ENCODE assay signal across 8 mouse cellular contexts in genomic region chr2:153713227-153713626, GRCm38 (mm10). TPM values are rescaled to one million over a fixed set of nuclear protein-coding genes. Genes with fewer than 3 reads are reported as not detected.
DNase-seq lines count a peak whose midpoint lies in the region; ATAC-seq and TF ChIP-seq lines count a peak whose summit lies in the region.

No protein-coding gene starts in this region.

- no peak overlapping the region for H3K9ac ChIP-seq in intestine, embryonic 14.5 days (ENCODE audit: low read length)
- no peak overlapping the region for H3K9ac ChIP-seq in intestine, postnatal 0 days (ENCODE audit: low read depth, low read length)
- no peak overlapping the region for H3K9ac ChIP-seq in embryonic facial prominence, embryonic 12.5 days
- H3K9ac ChIP-seq in heart, embryonic 13.5 days: no peak overlapping the region

- ATAC-seq in intestine, embryonic 14.5 days (replicated peaks; ENCODE audit: low FRiP score, low TSS enrichment, low read depth): peak; percentile 54; the same call in 1 of the 2 replicates
- ATAC-seq in intestine, postnatal 0 days: no peak
- 0 out of 2 replicates have a peak, but pooled peaks have one; percentile 52 for ATAC-seq in embryonic facial prominence, embryonic 12.5 days (ENCODE audit: insufficient number of reproducible peaks, insufficient read depth, low FRiP score, low TSS enrichment)
- peak; percentile 49; the same call in 1 of the 2 replicates for ATAC-seq in heart, embryonic 13.5 days (ENCODE audit: extremely low read depth, insufficient number of reproducible peaks, low FRiP score, low TSS enrichment)

- no peaks in the 10 kb centered on the region for H3K9me3 ChIP-seq in intestine, embryonic 14.5 days (ENCODE audit: control insufficient read depth, low read length)
- H3K9me3 ChIP-seq in intestine, postnatal 0 days (ENCODE audit: control insufficient read depth): no peaks in the 10 kb centered on the region
- no peaks in the 10 kb centered on the region for H3K9me3 ChIP-seq in embryonic facial prominence, embryonic 12.5 days
- H3K9me3 ChIP-seq in heart, embryonic 13.5 days: no peaks in the 10 kb centered on the region

- DNase-seq in intestine, embryonic 14.5 days (ENCODE audit: low spot score): no peak
- DNase-seq in layer of hippocampus, adult 2 months (ENCODE audit: low spot score in 2 of 2): peak; percentile 60 to 73
- DNase-seq in lung, adult 2 months: peak; percentile 52
- DNase-seq in retina, embryonic 14.5 days (ENCODE audit: low spot score): peak; percentile 62
- DNase-seq in thymus, postnatal 10 days (ENCODE audit: low spot score in 2 of 2): no peak

- TF ChIP-seq POLR2A in lung, adult 2 months (IDR thresholded peaks at IDR 0.05; ENCODE audit: borderline replicate concordance, extremely low read depth, low read depth, low read length): no peak

- no peaks in the 10 kb centered on the region for H3K4me1 ChIP-seq in intestine, embryonic 14.5 days (replicated peaks; ENCODE audit: control insufficient read depth, insufficient read depth, low read length)
- H3K4me1 ChIP-seq in intestine, postnatal 0 days (replicated peaks; ENCODE audit: control insufficient read depth, insufficient read depth, low read length): no peaks in the 10 kb centered on the region
- 0 out of 2 replicates have a peak, but pooled peaks cover 2% of the 10 kb centered on the region for H3K4me1 ChIP-seq in embryonic facial prominence, embryonic 12.5 days
- H3K4me1 ChIP-seq in heart, embryonic 13.5 days: peaks cover 37% of the 10 kb centered on the region
- no peaks in the 10 kb centered on the region for H3K4me1 ChIP-seq in lung, adult 2 months (ENCODE audit: control insufficient read depth, insufficient read depth, low read length)

- H3K27ac ChIP-seq in intestine, embryonic 14.5 days (ENCODE audit: low read depth): 0 out of 2 replicates have a peak overlapping the region, but pooled peaks have one; percentile 11
- no peak overlapping the region for H3K27ac ChIP-seq in intestine, postnatal 0 days (ENCODE audit: low read depth, low read length)
- no peak overlapping the region for H3K27ac ChIP-seq in embryonic facial prominence, embryonic 12.5 days
- peak overlapping the region; percentile 79 for H3K27ac ChIP-seq in heart, embryonic 13.5 days (replicated peaks)
- H3K27ac ChIP-seq in layer of hippocampus, adult 2 months: peak overlapping the region; percentile 69

- no peak overlapping the region for H3K4me2 ChIP-seq in intestine, embryonic 14.5 days (ENCODE audit: low read length)
- no peak overlapping the region for H3K4me2 ChIP-seq in intestine, postnatal 0 days (replicated peaks; ENCODE audit: low read depth)
- H3K4me2 ChIP-seq in embryonic facial prominence, embryonic 12.5 days (replicated peaks): no peak overlapping the region
- H3K4me2 ChIP-seq in heart, embryonic 13.5 days: peak overlapping the region; percentile 18

- H3K27me3 ChIP-seq in intestine, embryonic 14.5 days (replicated peaks; ENCODE audit: control insufficient read depth, insufficient read depth, low read length): no peaks in the 10 kb centered on the region
- H3K27me3 ChIP-seq in intestine, postnatal 0 days (replicated peaks; ENCODE audit: control insufficient read depth, insufficient read depth, low read length): no peaks in the 10 kb centered on the region
- no peaks in the 10 kb centered on the region for H3K27me3 ChIP-seq in embryonic facial prominence, embryonic 12.5 days
- no peaks in the 10 kb centered on the region for H3K27me3 ChIP-seq in heart, embryonic 13.5 days (replicated peaks)

- TF ChIP-seq CTCF in intestine, postnatal 0 days (IDR thresholded peaks at IDR 0.05; ENCODE audit: low read depth): no peak
- TF ChIP-seq CTCF in layer of hippocampus, adult 2 months (conservative IDR thresholded peaks at IDR 0.05): no peak
- no peak for TF ChIP-seq CTCF in lung, adult 2 months (IDR thresholded peaks at IDR 0.05; ENCODE audit: insufficient read depth, low read length)

- 47% methylated on average over 4 of the region's 4 CpGs for WGBS in intestine, embryonic 14.5 days
- WGBS in intestine, postnatal 0 days: 37% methylated on average over 4 of the region's 4 CpGs
- WGBS in embryonic facial prominence, embryonic 12.5 days: 31% methylated on average over 4 of the region's 4 CpGs
- 25% methylated on average over 4 of the region's 4 CpGs for WGBS in heart, embryonic 13.5 days
- 28% methylated on average over 4 of the region's 4 CpGs for WGBS in lung, adult 2 months

- no peaks in the 10 kb centered on the region for H3K36me3 ChIP-seq in intestine, embryonic 14.5 days (ENCODE audit: control insufficient read depth, insufficient read depth, low read length)
- no peaks in the 10 kb centered on the region for H3K36me3 ChIP-seq in intestine, postnatal 0 days (ENCODE audit: control insufficient read depth, insufficient read depth)
- no peaks in the 10 kb centered on the region for H3K36me3 ChIP-seq in embryonic facial prominence, embryonic 12.5 days
- H3K36me3 ChIP-seq in heart, embryonic 13.5 days: no peaks in the 10 kb centered on the region

- no peak overlapping the region for H3K4me3 ChIP-seq in intestine, embryonic 14.5 days (ENCODE audit: low read depth, low read length)
- no peak overlapping the region for H3K4me3 ChIP-seq in intestine, postnatal 0 days (ENCODE audit: low read depth, low read length)
- no peak overlapping the region for H3K4me3 ChIP-seq in embryonic facial prominence, embryonic 12.5 days
- no peak overlapping the region for H3K4me3 ChIP-seq in heart, embryonic 13.5 days
- no peak overlapping the region for H3K4me3 ChIP-seq in layer of hippocampus, adult 2 months
- no peak overlapping the region for H3K4me3 ChIP-seq in lung, adult 2 months (replicated peaks; ENCODE audit: extremely low read depth, low read depth, low read length)

RNA-seq across cellular contexts. Expression of gene Dnmt3c, which starts 16.8 kb away (rescaled TPM):
- 0.08 and 0.14 TPM in 2 replicates for polyA plus RNA-seq in intestine, embryonic 14.5 days (2014; fragmentation: Nextera tagmentation; extraction: Ambion mirVana)
- polyA plus RNA-seq in intestine, postnatal 0 days (2015; fragmentation: Nextera tagmentation; extraction: Ambion mirVana): not detected in 2 replicates
- polyA plus RNA-seq in embryonic facial prominence, embryonic 12.5 days (2016; fragmentation: Nextera tagmentation; extraction: Ambion mirVana): not detected in 2 replicates
- not detected in 2 replicates for polyA plus RNA-seq in heart, embryonic 13.5 days (2015; fragmentation: Nextera tagmentation; extraction: Ambion mirVana)
- total RNA-seq in layer of hippocampus, adult 2 months (2021): under 1 TPM in 1 of 2 experiments, not detected in 1; 0.17 TPM
- 0.09 and 0.12 TPM in 2 replicates for polyA plus RNA-seq in lung, adult 2 months (2012; rRNA removed)

RNA-seq across cellular contexts. Expression of gene Mapre1, which starts 27.8 kb away (rescaled TPM):
- polyA plus RNA-seq in intestine, embryonic 14.5 days (2014; fragmentation: Nextera tagmentation; extraction: Ambion mirVana): 229 and 254 TPM in 2 replicates
- polyA plus RNA-seq in intestine, postnatal 0 days (2015; fragmentation: Nextera tagmentation; extraction: Ambion mirVana): 144 and 149 TPM in 2 replicates
- polyA plus RNA-seq in embryonic facial prominence, embryonic 12.5 days (2016; fragmentation: Nextera tagmentation; extraction: Ambion mirVana): 246 and 284 TPM in 2 replicates
- 232 and 254 TPM in 2 replicates for polyA plus RNA-seq in heart, embryonic 13.5 days (2015; fragmentation: Nextera tagmentation; extraction: Ambion mirVana)
- 10 to 100 TPM; 72.4 to 75.8 TPM for total RNA-seq in layer of hippocampus, adult 2 months (2021)
- 7.4 and 11.5 TPM in 2 replicates for polyA plus RNA-seq in lung, adult 2 months (2012; rRNA removed)

Comparison
In these comparisons a context has a peak if more than half of its experiments do, and no peak if none do; other contexts are left out.
1. H3K27ac ChIP-seq: peak in intestine, embryonic 14.5 days (single experiment), heart, embryonic 13.5 days (single experiment) and layer of hippocampus, adult 2 months (single experiment); none in intestine, postnatal 0 days (single experiment) and embryonic facial prominence, embryonic 12.5 days (single experiment).
2. DNase-seq: peak in layer of hippocampus, adult 2 months (2 of 2), lung, adult 2 months (single experiment) and retina, embryonic 14.5 days (single experiment); none in intestine, embryonic 14.5 days (single experiment) and thymus, postnatal 10 days (0 of 2).
3. RNA of gene Mapre1, which starts 27.8 kb away (polyA plus RNA-seq): 246 to 284 TPM in embryonic facial prominence, embryonic 12.5 days, 232 to 254 TPM in heart, embryonic 13.5 days, 229 to 254 TPM in intestine, embryonic 14.5 days and 144 to 149 TPM in intestine, postnatal 0 days; 7.4 to 11.5 TPM in lung, adult 2 months; every median in the first group is over 10 times any median in the second.